Mouse (Mus musculus) liver, embryonic 14.5 days (tissue): ENCODE results near the gene Sepsecs. TPM values are rescaled to one million over a fixed set of nuclear protein-coding genes. Genes with fewer than 3 reads are reported as not detected.
A peak's percentile ranks its signal among the peaks of the same experiment; 100 is the strongest.

ENCODE experiments used
- ATAC-seq: fragments of 200-750 bp; cut with Nextera tagmentation; 2 replicates; pipeline ENCODE4 v1.8.0; 2017; ENCODE audit warnings: moderate number of reproducible peaks, mild to moderate bottlenecking, moderate library complexity; ENCODE audit not compliant: insufficient read depth
- DNase-seq, 3 experiments: peaks; one replicate each; pipeline ENCODE4 v3.0.0-alpha.2; 2012 to 2013; ENCODE audit warnings: low read depth in 3 of 3, low spot score in 3 of 3
- H3K27ac ChIP-seq: fragments of 300-500 bp; sonication (generic); 2 replicates; pipeline ENCODE4 v1.5.1; 2014; ENCODE audit warnings: moderate library complexity, mild to moderate bottlenecking, control low read depth, inconsistent platforms
- H3K27me3 ChIP-seq: fragments of 300-500 bp; sonication (generic); 2 replicates; pipeline ENCODE4 v1.6.1; 2014; ENCODE audit warnings: mild to moderate bottlenecking, low read length, moderate library complexity; ENCODE audit not compliant: control insufficient read depth, insufficient read depth
- H3K36me3 ChIP-seq: fragments of 300-500 bp; sonication (generic); replicated peaks from 2 replicates; pipeline ENCODE4 v1.6.1; 2014; ENCODE audit warnings: low read depth; ENCODE audit not compliant: control insufficient read depth, insufficient read depth
- H3K4me1 ChIP-seq, 2 experiments: fragments of 200-500 bp in 1 of 2; fragments of 300-500 bp in 1 of 2; sonication (generic) in 1 of 2; replicated peaks; 2 replicates each; pipeline ENCODE4 v1.6.1; 2012 to 2014; ENCODE audit warnings: antibody characterized with exemption in 1 of 2, inconsistent platforms in 1 of 2, low read length in 1 of 2; ENCODE audit not compliant: control insufficient read depth in 2 of 2, insufficient read depth in 2 of 2
- H3K4me2 ChIP-seq: fragments of 300-500 bp; sonication (generic); 2 replicates; pipeline ENCODE4 v1.6.1; 2014; ENCODE audit warnings: low read depth, mild to moderate bottlenecking, control low read depth, moderate library complexity
- H3K4me3 ChIP-seq, 2 experiments: fragments of 200-500 bp in 1 of 2; fragments of 300-500 bp in 1 of 2; sonication (generic) in 1 of 2; 2 replicates each; pipeline ENCODE4 v1.5.1; 2012 to 2014; ENCODE audit warnings: low read depth in 2 of 2, low read length in 2 of 2, mild to moderate bottlenecking in 2 of 2, control low read depth in 1 of 2, inconsistent platforms in 1 of 2, moderate library complexity in 1 of 2; ENCODE audit not compliant: insufficient read depth in 1 of 2
- H3K9ac ChIP-seq: fragments of 300-500 bp; sonication (generic); replicated peaks from 2 replicates; pipeline ENCODE4 v1.6.1; 2014; ENCODE audit warnings: mild to moderate bottlenecking, control low read depth, moderate library complexity
- H3K9me3 ChIP-seq: fragments of 300-500 bp; sonication (generic); 2 replicates; pipeline ENCODE4 v1.6.1; 2016; ENCODE audit warnings: low read length, mixed read lengths; ENCODE audit not compliant: control insufficient read depth
- CTCF ChIP-seq: IDR thresholded peaks from 2 replicates; pipeline ENCODE4 v1.5.1; 2016; ENCODE audit warnings: antibody characterized with exemption, low read depth, control low read depth
- EP300 ChIP-seq: IDR thresholded peaks from 2 replicates; pipeline ENCODE4 v1.6.1; 2016; ENCODE audit warnings: antibody characterized with exemption, low read depth
- whole genome bisulfite sequencing: fragments of 180-500 bp; shearing (Covaris S2); extraction: QIAGEN DNeasy Blood & Tissue Kit; methylation state at CpG from one replicate; pipeline ENCODE4 v1.1.7; 2014; ENCODE audit not compliant: insufficient replicate concordance; 5-methylcytosine and 5-hydroxymethylcytosine counted together
- polyA plus RNA-seq, 2 experiments: library from polyadenylated mRNA; depleted of rRNA in 1 of 2; stranded (reverse) in 1 of 2; unstranded in 1 of 2; fragments of >200 nt; fragmentation: Nextera tagmentation in 1 of 2; extraction: Ambion mirVana in 1 of 2; gene quantifications; 2 replicates each; pipeline versions ENCODE4 v1.2.1 to v1.2.3; 2012 to 2014

Sepsecs gene
- polyA plus RNA-seq, 2 experiments, result 6.0 to 6.4 TPM

DNA sequence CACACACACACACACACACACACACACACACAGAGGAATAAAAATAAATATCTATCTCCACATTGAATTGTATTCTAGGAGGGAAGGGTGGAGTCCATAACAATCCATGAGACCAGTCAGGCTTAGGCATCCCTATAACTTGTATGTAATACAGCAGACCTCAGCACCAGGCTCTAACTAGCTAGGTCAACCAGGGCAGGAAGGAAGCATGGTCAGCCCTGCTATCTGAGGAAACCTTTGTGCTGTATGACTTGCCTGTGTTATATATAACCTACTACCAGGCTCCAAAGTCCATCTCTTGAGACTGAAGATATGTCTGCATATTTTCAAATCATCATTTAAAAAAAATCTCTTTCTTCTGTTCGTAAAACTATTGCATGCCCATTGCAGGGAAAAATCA lies 27.8 kb upstream of the Sepsecs start:
- no peak for DNase-seq
- no peaks in the 10 kb centered on the region for H3K36me3 ChIP-seq
- H3K9me3 ChIP-seq, result no peaks in the 10 kb centered on the region
- ATAC-seq, result no peak
- H3K27me3 ChIP-seq, result no peaks in the 10 kb centered on the region
- H3K4me2 ChIP-seq, result no peak overlapping the region
- H3K9ac ChIP-seq, result no peak overlapping the region
- no peak overlapping the region for H3K27ac ChIP-seq
- WGBS, result 65% methylated on average over 1 of the region's 1 CpGs
- no peaks in the 10 kb centered on the region for H3K4me1 ChIP-seq
- H3K4me3 ChIP-seq, result no peak overlapping the region
- TF ChIP-seq CTCF, result no peak
- no peak for TF ChIP-seq EP300

DNA sequence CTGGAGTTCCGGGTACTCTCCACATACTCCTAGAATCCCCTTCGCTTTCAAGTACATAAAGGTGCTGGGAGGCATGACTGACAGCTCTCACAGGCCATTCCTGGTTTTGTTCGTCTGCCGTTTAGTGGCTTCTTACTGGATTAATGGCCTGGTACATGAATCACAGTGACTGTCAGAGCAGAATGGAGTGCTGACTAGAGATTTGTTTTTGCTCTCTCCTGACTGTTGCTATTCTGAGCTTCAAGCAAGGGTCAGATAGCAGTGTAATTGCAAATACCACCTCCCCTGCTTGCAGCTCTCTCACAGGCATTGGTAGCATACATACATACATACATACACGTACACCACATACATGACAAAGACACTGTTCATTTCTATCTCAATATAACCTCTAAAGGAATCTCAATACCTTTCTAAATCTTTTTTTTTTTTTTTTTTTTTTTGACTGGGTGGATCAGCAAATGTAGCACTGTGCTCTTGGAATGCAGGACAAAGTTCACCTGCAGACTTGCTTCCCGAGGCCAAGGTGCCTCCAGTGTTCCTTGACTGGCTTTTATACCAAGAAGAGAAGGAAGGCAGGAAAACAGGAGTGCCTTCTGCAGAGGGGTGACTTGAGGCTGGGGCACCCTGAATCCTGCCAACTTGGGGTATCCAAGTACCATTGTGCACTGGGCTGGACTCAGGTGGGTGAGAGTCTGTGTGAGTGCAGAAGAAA lies 18.4 kb upstream of the Sepsecs start:
- Histone ChIP-seq H3K4me1 (no peaks in the 10 kb centered on the region), H3K27me3 (no peaks in the 10 kb centered on the region), H3K4me3 (no peak overlapping the region), H3K9me3 (no peaks in the 10 kb centered on the region), H3K27ac (no peak overlapping the region), H3K9ac (no peak overlapping the region), H3K4me2 (no peak overlapping the region), H3K36me3 (no peaks in the 10 kb centered on the region)
- DNase-seq (no peak), ATAC-seq (no peak)
- WGBS, result 57% methylated on average over 6 of the region's 6 CpGs
- TF ChIP-seq EP300 (no peak), CTCF (no peak)

DNA sequence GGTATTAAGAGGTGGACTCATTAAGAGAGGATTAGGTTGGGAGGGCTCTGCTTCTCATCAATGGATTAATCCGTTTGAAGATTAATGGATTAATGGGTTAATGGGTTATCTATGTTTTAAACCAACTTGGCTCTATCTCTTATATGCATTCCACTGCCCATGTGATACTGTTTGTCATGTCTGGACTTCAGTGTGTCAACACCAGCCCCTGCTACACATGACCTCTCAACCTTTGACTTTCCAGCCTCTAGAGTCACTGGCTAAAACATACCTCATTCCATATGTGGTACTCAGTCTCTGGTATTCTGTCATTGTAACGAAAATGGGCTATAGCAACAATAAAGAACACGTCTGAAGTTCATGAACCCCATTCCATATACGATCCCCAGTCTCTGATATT lies 11.6 kb upstream of the Sepsecs start:
- Histone ChIP-seq H3K9me3 (no peaks in the 10 kb centered on the region), H3K27me3 (no peaks in the 10 kb centered on the region; the same call in 1 of the 2 replicates), H3K36me3 (no peaks in the 10 kb centered on the region), H3K9ac (no peak overlapping the region), H3K4me3 (no peak overlapping the region), H3K27ac (no peak overlapping the region), H3K4me1 (peaks cover 0 to 4% of the 10 kb centered on the region in 2 experiments; a peak in 2 of 4 replicates), H3K4me2 (no peak overlapping the region)
- peak; percentile 39; the same call in 1 of the 2 replicates for ATAC-seq
- no peak for DNase-seq
- WGBS, result 54% methylated on average over 4 of the region's 4 CpGs
- TF ChIP-seq EP300 (no peak), CTCF (no peak)

DNA sequence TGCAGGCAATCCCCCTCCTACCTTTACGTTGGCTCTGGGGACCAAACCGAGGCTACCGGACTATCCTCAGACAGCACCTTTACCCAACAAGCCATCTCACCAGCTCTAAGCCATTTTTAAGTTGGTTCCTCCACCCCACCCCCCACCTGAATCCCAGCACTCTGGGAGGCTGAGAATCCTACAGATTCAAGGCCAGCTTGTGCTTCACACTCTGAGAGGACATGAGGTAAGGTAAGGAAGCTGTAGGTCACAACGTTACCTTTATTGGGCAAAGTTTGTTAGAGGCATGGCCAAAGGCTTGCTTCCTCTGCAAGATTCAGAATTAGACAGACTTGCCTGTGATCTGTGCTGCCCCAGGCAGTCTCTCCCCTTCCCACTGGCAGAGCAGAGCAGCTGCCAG lies 10.7 kb upstream of the Sepsecs start:
- 57% methylated on average over 4 of the region's 4 CpGs for WGBS
- TF ChIP-seq CTCF (no peak), EP300 (no peak)
- DNase-seq, result no peak
- Histone ChIP-seq H3K9ac (no peak overlapping the region), H3K27ac (no peak overlapping the region), H3K4me3 (no peak overlapping the region), H3K9me3 (no peaks in the 10 kb centered on the region), H3K4me1 (peaks cover 0 to 4% of the 10 kb centered on the region in 2 experiments; a peak in 2 of 4 replicates), H3K27me3 (no peaks in the 10 kb centered on the region; the same call in 1 of the 2 replicates), H3K36me3 (no peaks in the 10 kb centered on the region), H3K4me2 (no peak overlapping the region)
- no peak for ATAC-seq

DNA sequence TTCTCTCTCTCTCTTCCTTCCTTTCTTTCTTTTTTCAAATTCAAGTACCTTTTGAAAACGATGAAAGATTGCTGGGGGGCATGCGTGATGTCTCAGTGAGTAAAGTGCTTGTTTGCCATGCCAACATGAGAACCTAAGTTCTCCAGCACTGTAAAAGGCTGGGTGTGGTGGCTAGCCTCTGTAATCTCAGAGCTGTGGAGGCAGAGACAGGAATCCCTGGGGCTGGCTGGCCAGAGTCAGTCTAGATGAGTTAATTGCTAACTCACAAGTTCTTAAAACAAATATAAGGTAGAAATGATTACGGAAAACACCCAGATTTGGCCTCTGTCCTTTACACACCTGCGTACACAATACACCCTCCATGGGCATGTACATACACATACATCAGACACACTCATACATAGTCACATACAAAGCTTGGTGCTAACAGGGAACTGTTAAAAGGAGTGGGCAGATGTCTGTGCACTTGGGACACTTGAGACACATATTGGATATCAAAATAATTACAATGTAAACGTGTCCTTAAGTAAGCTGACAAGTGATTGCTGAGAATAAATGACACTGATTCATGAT lies 9.1 kb upstream of the Sepsecs start:
- Histone ChIP-seq H3K27me3 (no peaks in the 10 kb centered on the region; the same call in 1 of the 2 replicates), H3K27ac (no peak overlapping the region), H3K4me2 (no peak overlapping the region), H3K9ac (no peak overlapping the region), H3K36me3 (no peaks in the 10 kb centered on the region), H3K9me3 (no peaks in the 10 kb centered on the region), H3K4me3 (no peak overlapping the region), H3K4me1 (peaks cover 0 to 4% of the 10 kb centered on the region in 2 experiments; a peak in 2 of 4 replicates)
- WGBS, result 65% methylated on average over 5 of the region's 5 CpGs
- DNase-seq, result no peak
- TF ChIP-seq CTCF, result no peak
- no peak for TF ChIP-seq EP300
- no peak for ATAC-seq
